Mouse (Mus musculus) c-Kit-positive CD71-positive TER-119-negative erythroid progenitor cells, embryonic 14.5 days (primary cell): ENCODE data around the gene Tgfbr3l.
"Not testable (repeated sequence)": the region's sequence is repeated elsewhere in the genome, so short reads cannot be mapped to it uniquely, and the experiment has no call there.

ENCODE experiments used
- DNase-seq: peaks from one replicate; pipeline ENCODE4 v3.0.0-alpha.2; 2013; ENCODE audit warnings: low read depth

The Tgfbr3l gene

DNA sequence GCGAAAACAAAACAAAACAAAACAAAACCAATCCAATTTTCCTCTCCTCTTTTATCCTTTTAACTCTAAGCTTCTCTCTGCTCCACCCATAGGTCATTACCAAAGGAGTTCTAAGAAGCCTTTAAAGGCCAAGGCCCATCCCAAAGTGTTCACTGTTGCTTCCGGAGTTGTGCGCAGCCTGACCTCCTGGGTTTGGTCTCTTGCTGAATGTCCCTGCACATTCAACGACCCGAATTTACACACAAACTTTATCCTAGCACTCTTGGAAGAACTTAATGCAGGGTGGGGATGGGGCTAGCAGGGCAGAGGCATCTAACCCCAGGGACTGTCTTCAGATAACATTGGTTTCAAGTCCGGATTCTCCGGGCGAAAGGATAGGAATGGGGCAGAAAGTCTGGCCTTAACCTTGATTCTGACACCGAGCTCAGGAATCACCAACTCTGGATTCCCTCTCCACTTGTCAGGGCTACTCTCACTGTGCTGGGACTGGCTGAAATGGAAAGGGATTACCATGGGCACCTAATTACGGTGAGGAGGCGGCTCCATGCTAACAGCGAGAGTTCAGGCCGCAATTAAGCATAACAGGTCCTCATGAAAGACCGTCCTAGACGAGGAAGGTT, 10.1 kb upstream of the Tgfbr3l start:
- peak; percentile 41 for DNase-seq

DNA sequence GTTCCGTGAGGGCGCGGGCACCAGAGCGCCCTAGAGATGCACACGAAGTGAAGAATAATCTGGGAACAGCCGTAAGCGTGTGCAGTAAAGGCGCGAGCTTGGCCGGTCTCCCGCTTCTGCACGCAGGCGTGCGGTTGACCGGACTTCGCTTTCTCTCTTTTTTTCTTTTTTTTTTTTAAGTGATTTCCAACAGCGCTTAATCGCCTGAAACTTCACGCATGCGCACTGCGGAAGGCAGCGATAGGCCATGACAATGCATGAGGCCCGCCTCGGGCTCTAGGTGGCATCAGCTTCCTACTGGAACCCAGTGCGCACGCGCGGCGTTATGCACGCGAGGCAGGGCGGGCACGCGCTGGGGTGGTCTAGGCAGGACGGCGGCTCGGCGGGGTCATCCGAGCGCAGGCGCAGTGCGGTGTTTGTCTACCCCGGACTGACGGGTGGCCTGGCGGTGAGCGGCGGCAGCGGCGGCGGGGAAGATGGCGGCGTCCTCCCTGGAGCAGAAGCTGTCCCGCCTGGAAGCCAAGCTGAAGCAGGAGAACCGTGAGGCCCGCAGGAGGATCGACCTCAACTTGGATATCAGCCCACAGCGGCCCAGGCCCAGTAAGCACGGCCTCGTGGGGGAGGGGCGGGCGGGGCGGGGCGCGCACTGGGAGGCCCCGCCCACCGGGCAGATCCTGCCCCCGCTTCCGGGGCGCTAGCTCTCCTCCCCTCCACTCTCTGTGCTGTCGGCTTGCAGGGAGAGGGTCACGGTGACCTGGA, 9.4 kb upstream of the Tgfbr3l start, which contains the start of the genes Map2k7 and Gm49320:
Gene Map2k7 (plus strand): TSS at position 307 of the 759 bp plus-strand sequence.
Gene Gm49320 (plus strand): TSS at position 432 of the 759 bp plus-strand sequence.
- DNase-seq, result peak; percentile 98

DNA sequence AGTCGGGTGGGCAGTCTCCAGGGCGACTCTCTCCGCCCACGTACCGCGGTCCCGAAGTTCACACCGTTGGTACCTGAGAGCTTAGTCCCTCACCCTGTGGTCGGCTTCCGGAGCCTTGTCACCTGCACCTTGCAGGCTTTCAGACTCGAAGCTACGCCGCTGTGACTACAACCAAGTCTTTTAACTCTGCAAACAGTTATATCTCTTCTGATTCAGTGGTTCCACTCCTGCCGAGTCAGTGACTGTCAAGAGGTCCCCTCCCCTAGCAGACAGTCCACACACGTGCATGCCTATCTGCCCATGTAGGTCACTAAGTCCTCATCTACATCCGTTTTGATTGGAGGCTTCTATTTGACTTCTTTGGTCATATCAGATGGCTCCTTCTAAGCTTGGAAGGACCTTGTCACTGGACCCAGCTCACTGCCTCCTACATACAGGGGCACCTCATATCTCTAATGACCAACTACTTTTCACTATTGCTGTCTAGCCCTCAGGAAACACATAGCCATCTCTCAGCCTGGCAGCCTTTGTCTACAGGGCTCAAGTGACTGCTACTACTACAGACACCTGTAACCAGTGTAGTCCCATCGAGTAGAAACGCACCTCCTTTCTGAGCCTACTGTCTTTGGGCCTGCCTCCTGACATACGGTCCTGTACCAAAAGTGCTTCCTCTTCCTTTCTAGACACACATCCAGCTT, 8.7 kb upstream of the Tgfbr3l start:
- no peak for DNase-seq

DNA sequence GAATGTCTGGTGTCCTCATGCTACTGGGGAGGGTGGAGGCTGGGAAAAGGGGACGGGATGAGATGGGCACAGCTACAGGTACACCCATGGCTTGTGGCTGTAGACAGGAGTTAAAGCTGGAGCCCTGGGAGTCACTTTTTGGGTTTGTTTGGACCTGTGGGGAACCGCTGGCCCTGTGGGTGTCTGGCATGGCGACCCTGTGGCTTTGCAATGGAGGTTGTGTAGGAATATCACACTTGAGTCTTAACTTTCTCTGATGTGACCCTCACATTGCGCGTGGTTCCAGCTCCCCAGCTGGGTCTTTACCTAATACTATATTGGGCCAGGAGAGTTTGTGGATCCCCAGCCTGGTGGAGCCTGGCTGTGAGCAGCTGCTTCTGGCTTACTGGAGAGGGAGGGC, 3.0 kb upstream of the Tgfbr3l start:
- no peak for DNase-seq

DNA sequence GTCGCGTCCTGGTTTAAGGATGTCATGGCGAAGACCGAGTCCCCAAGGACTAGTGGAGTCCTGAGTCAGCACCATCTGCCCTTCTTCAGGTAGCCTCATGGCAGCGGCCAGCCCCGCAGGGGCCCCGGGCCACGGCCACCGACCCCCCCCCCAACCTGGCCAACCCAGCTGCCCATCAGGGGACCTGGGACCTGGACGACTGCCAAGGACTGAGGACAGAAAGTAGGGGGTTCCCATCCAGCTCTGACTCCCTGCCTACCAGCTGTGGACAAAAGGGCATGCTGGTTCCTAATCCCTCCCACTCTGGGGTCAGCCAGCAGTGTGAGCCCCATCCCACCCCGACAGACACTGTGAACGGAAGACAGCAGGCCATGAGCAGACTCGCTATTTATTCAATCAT, 2.3 kb upstream of the Tgfbr3l start:
- DNase-seq, result no peak

DNA sequence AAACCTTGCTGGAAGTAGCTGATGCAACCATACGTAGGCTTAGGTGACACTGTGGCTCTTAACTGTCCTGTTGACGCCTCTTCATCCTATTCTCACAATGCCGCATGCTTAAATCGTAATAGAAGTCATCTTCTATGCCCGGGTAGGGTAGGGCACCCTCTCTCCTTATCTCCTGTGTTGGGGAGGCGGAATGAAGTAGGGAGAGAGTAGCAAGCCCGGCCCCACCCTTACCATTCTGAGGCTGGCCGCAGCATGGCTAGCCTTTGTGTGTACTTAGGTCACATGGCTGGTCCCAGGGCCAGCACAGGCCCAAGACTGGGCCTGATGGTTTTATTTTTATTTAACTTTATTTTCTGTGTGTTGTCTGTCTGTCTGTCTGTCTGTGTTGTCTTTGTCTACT, 773 bp upstream of the Tgfbr3l start:
- DNase-seq, result no peak

DNA sequence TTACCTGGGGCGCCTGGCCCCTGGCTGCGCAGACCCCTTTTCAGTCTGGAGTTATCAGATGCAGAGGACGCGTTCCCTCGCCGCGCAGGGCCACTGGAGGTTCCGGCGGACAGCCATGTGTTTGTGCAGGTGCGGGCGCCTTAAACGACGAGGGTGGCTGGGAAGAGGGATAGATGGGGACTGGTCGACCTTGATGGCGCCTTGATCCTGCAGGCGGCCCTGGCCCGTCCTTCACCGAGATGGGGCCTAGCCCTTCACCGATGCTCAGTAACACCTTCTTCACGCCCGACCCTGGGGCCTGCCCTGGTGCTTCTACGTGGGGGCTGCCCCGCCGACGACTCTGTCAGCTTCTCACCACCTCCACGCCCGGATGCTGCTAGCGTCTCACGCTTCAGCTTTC, 1.2 kb downstream of the Tgfbr3l start:
- no peak for DNase-seq

DNA sequence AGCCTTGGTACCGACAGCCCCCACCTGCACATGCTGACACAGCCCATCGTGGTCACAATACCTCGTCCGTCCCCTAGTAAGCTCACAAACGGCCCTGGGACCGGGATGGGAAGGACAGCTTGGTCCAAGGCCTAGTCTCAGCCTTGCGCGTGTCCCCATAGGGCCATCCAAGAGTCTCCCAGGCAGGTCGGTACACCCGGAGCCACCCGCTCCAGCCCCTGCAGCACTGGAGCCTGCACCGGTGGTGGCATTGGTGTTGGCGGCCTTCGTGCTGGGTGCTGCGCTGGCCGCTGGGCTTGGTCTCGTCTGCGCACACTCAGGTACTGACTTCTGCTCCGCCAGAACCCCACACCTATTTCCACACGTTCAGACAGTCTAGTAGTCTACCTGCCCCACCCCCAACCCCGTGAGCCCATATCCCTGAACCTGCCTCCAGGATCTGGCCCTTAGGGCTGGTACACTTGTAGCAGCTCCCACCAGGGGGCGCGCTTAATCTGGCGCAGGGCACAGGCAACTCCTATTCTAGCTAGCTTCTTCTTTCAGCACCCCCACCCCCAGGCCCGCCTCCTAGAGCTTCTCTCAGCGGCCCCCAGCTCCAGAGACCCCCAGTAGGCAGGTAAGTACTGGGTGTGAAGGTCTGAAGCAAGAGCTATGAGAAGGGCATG, 2.4 kb downstream of the Tgfbr3l start:
- DNase-seq, result peak; percentile 71

DNA sequence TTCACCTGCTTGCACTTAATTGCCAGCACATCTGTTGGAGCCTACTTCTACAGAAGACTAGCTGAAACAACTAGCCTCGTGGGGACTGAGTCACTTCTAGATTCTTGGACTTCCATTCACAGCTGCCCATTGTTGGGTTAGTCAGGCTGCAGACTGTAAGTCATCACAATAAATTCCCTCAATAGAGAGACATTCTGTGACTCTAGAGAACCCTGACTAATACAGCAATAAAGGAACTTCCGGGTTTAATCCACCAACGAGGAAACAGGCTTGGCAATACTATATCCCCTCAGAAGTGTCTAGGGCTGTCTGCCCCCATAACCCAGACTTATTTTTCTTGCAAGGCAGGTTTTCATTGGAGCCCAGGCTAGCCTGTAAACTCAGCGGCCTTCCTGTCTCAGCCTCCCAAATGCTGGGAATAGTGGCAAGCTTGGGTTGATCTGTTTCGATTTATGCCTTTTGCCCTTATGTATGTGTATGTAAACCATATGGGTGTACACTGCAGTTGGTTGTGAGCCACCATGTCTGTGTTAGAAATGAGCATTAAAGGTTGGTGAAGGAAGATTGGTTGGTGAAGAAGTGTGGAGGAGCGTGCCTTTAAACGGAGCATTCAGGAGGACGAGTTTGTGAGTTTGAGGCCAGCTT, 4.2 kb downstream of the Tgfbr3l start:
- DNase-seq, result no peak

DNA sequence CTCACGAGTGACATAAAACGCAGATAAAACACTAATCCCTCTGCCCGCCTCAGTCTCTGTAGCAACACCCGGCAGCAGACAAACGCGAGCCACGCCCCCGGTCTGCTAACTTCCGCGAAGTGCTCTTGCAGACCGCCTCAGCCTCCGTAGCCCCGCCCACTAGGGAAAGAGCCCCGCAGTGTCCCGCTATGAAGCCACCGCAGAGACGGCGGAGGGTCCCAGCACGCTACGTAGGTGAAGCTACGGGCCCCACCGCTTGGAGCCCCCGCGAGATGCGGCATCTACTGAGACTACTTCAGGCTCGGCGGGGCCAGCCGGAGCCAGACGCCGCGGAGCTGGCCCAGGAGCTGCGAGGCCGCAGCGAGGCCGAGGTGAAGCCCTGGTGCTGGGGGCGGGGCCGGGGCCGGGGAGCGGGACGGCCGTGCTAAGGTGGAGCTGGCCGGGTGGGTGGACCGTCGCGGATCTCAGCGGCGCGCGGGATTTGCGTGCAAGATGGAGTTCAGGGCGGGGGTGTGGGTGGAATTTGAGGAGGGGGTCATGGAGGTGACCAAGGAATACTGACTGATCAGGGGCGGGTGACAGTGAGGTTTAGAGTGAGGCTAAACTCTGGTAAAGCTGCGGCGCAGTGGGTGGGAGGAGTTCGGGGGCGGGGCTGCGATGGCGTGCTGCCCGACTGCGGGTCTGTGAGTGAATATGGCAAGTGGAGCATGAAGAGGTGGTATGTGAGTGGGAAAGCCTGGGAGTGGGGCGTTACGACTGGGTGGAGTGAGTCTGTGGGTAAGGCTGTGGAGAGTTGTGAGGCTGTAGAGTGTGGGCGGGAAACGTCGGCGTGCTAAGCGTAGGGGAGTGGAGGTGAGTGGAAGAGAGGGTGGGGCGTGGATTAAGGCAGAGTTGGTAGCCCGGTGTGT, 5.2 kb downstream of the Tgfbr3l start, which contains the start of gene Snapc2:
Gene Snapc2 (plus strand): TSS at position 147 of the 908 bp plus-strand sequence.
- DNase-seq, result peak; percentile 94

DNA sequence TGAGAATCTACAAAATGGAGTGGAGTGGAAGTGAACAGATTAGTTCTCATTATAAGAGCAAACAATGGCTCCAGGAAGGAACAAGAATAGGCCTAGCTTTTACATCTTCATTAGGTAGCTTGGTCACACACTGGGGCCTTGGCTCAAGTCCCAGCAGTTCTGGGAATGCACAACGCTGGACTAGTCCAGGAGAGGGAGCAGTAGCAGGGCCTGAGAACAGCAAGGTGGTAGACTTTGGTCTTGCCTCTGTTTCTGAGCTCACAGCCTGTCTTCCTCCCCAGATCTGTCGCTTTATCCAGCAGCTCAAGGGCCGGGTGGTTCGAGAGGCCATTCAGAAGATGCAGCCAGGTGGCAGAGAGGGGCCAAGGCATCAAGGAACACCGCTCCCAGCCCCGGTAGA, 6.0 kb downstream of the Tgfbr3l start:
- no peak for DNase-seq

DNA sequence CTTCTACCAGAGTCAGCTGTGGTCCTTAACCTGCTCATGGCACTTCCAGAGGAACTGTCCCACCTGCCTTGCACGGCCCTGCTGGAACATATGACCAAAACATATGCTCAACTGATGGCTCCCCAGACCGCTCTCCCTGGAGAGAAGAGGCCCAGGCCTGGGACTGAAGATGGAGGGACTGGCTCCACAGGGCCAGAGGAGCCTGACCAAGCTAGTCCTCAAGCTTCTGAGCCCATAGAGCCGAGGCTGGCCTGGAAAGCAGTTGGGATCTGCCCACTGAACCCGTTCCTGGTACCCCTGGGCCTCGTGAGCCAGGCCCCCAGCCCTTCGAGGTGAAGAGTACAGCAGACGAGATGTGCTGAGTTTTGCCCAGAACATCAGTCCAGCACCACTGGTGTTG, 7.5 kb downstream of the Tgfbr3l start:
- DNase-seq, result not testable (repeated sequence)

DNA sequence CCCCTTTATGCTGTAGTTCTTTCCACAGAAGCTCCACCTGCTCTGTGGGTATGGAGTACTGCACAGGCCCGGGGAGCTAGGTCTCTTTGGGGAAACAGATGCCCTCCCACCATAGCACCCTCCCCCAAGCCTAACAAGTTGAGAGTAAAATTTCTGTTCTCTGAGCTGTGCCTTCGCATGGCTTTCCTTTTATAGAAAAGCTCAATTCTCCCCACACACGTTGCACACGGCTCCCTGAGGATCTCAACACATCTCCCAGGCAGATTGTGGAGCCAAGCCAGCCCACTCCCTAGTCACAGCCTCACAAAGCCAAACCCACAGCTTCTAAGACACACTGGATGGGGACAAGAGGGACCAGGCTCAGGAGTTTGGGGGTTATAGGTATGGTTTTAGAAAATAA, 8.9 kb downstream of the Tgfbr3l start:
- no peak for DNase-seq

DNA sequence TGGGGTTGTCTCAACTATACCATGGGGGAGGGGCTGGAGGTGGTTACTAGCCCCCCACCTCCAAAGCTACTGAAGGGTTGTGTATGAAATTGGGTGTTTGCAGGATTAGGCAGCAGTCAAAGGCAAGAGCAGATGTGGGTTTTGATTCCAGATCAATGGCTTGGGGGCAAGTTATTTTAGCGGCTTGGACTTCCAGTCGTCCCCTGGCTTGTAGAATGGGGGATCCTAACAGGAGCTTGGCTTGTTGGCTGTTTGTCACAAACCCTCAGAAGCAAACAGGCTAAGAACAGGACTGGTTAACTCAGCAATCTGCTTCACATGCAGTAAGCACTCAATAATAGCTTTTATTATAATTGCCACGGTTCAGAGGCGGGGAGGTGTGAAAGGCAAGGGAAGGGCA, 9.3 kb downstream of the Tgfbr3l start:
- DNase-seq, result no peak

DNA sequence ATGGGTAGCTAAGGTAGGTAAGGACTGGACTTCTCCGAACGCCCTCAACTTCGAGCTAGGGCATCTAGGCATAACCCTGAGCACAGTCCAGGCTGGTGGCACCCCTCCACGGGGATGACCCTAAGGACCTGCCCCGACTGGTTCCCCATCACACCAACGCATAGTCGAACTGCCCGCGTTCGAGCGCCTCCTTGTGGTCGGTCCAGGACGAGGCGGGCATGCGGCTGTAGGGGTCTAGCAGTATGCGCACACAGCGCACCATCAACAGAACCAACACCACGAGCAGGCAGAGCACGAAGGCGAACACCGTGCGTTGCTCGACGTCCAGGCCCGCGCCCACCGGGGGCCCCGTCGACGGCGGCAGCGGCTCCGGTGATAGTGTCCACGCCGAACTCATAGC, 10.2 kb downstream of the Tgfbr3l start:
- peak; percentile 62 for DNase-seq

DNA sequence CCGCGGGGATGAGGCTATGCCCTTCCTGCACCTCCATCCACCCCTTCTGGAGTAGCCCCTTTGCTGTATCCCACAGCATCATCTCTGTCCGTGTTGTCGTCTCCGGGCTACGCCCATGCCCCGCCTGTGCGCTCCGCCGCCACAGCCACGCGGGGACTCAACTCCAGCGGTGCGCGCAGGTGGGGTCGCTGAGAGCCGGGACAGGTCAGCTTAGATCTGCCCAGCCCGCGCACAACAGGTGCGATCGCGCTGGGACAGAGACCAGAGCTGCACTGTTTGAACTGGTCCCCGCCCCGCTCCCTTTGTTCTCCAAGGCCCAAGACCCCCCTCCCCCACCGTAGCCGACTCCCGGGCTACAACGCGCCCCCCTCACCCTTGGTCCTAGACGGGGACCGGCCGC, 10.7 kb downstream of the Tgfbr3l start:
- no peak for DNase-seq

DNA sequence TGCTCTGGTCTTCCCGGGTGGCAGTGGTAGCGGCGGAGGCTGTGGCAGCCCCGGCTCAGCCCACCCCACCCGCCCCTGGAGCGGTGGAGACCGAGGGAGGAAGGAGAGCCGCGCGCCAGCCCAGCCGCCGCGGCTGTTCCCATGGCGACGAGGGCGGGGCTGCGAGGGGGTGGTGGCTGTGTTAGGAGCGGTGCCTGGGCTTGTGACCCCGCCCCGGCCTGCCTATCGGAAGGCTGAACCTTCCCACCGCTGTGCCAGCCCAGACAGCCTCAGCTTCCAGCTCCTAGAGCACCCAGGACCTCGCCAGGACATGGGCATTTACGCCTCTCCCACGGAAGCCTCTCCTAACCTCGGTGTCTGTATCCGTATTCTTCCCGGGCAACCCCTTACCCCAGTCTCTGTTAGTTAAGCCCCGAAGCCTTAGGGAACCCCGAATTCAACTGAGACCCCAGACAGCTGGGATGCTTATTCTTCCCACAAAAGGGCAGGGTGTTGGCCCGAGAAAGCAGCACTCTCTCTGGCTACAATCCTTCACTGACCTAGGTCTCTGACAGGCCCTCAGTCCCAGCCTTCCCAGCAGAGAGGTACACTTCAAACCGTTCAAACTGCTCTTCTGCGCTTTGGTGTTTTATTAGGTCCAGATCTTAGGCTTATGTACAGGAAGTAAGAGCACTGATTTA, 11.3 kb downstream of the Tgfbr3l start, which contains the start of gene Ctxn1:
Gene Ctxn1 (minus strand): TSS at position 150 of the 680 bp plus-strand sequence.
- peak; percentile 88 for DNase-seq

DNA sequence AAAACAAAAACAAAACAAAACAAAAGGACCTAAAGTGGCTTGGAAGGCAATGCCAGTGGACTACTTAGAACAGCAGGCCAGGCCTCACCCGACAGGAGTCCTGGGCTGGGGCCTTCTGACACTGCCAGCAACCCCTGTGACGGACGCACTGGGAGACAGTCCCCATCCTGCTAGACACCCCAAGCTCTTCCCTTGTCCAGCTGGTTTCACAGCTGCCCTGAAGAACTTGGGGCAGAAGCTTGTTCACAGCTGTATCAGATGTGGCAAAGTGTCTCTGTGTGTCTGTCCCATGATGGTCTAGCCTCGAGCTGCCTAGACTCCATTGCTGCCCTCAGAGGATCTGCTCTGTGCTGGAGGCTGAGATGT, 11.8 kb downstream of the Tgfbr3l start:
- no peak for DNase-seq

DNA sequence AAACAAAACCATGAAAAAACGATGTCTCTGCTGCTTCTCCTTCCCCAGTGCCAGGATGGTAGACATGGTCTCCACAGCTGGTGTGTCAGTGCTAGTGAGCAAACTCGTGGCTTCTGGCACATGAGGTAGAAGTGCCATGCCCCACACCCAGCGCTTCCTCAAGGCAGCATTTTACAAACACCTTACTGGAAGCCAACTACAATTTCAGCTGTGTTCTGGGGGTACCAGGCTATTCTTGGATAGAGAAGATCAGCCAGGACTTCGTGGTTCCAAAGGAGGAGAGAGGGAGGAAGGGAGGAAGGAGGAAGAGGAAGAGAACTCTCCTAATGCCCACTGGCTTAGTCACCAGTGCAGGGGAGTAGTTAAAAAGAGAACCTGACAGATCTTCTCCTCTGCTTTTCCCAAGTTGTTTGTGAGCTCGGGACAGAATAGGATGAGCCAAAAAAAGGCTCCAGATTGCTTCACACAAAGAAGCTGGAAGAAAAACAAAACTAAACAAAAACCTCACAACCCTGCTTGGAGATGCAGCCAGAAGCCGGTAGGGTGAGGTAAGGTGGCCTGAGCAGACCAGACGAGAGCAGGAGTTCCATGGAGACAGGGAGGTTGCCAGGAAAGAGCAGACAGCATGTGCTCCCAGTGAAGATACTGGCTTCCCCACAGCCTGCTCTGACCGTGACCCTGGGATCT, 15.2 kb downstream of the Tgfbr3l start:
- DNase-seq, result no peak
